In genomic region chr11:109444600-109444999, GRCm38 (mm10) we compare ENCODE assay signal across 8 mouse cellular contexts. TPM values are rescaled to one million over a fixed set of nuclear protein-coding genes. Genes with fewer than 3 reads are reported as not detected.
DNase-seq lines count a peak whose midpoint lies in the region; ATAC-seq and TF ChIP-seq lines count a peak whose summit lies in the region.
"Had no signal": no experiment of that assay in that cellular context is flagged by ENCODE, and none has a peak within 500 bp of the region (broad histone marks: within the 10 kb centered on the region; RNA-seq: fewer than 3 reads in every experiment).

No protein-coding gene starts in this region.

- DNase-seq in hindbrain, embryonic 10.5 days (ENCODE audit: low spot score), result peak; percentile 41
- DNase-seq in B cell, adult 2 months, result peak; percentile 31 to 40
- DNase-seq in ES-E14 (ENCODE audit: low read depth, low spot score), result no peak
- DNase-seq in limb, embryonic 10.5 days (ENCODE audit: low spot score), result peak; percentile 57
- DNase-seq in thymus, postnatal 14 days, result peak; percentile 64

- H3K9ac ChIP-seq in hindbrain, embryonic 13.5 days, result no peak overlapping the region
- no peak overlapping the region for H3K9ac ChIP-seq in ES-E14 (ENCODE audit: insufficient read depth, low read depth, low read length, poor library complexity, severe bottlenecking)
- H3K9ac ChIP-seq: limb, embryonic 13.5 days had no signal

- no peak overlapping the region for H3K4me3 ChIP-seq in hindbrain, embryonic 10.5 days
- H3K4me3 ChIP-seq in hindbrain, embryonic 13.5 days, result no peak overlapping the region
- H3K4me3 ChIP-seq in ES-E14 (ENCODE audit: insufficient read depth in 1 of 2, low read depth in 1 of 2, low read length in 2 of 2, poor library complexity in 1 of 2, severe bottlenecking in 1 of 2), result no peak overlapping the region
- no peak overlapping the region for H3K4me3 ChIP-seq in limb, embryonic 10.5 days
- H3K4me3 ChIP-seq: limb, embryonic 13.5 days had no signal

- in situ Hi-C loops in ES-E14 (cut with MboI; ENCODE audit: low sequenced_read_pairs in 2 of 2, unreplicated experiment in 2 of 2), result loop anchor here (5.0 to 25.0 kb wide), 4 partner anchors 143 to 418 kb away; no protein-coding TSS in a partner anchor

- no peak overlapping the region for H3K27ac ChIP-seq in hindbrain, embryonic 10.5 days
- H3K27ac ChIP-seq in hindbrain, embryonic 13.5 days, result no peak overlapping the region
- no peak overlapping the region for H3K27ac ChIP-seq in ES-E14 (ENCODE audit: insufficient read depth, low read depth, low read length, poor library complexity, severe bottlenecking)
- H3K27ac ChIP-seq in limb, embryonic 10.5 days, result no peak overlapping the region
- H3K27ac ChIP-seq: limb, embryonic 13.5 days had no signal

- H3K4me1 ChIP-seq in hindbrain, embryonic 10.5 days (replicated peaks), result peaks cover 8% of the 10 kb centered on the region
- peaks cover 10% of the 10 kb centered on the region for H3K4me1 ChIP-seq in hindbrain, embryonic 13.5 days (replicated peaks)
- no peaks in the 10 kb centered on the region for H3K4me1 ChIP-seq in ES-E14 (ENCODE audit: control insufficient read depth in 2 of 2, insufficient read depth in 2 of 2, low read length in 2 of 2, poor library complexity in 1 of 2)
- peaks cover 15% of the 10 kb centered on the region for H3K4me1 ChIP-seq in limb, embryonic 10.5 days

- no peaks in the 10 kb centered on the region for H3K36me3 ChIP-seq in hindbrain, embryonic 10.5 days
- no peaks in the 10 kb centered on the region for H3K36me3 ChIP-seq in hindbrain, embryonic 13.5 days
- H3K36me3 ChIP-seq in ES-E14 (ENCODE audit: control insufficient read depth, insufficient read depth, low read length, poor library complexity, severe bottlenecking), result no peaks in the 10 kb centered on the region
- no peaks in the 10 kb centered on the region for H3K36me3 ChIP-seq in limb, embryonic 10.5 days
- H3K36me3 ChIP-seq: limb, embryonic 13.5 days had no signal

- ATAC-seq in hindbrain, embryonic 13.5 days (ENCODE audit: low FRiP score), result no peak
- ATAC-seq in activated CD4-positive, CD25-positive, alpha-beta regulatory T cell, adult 4 months, result no peak

- H3K4me2 ChIP-seq in hindbrain, embryonic 13.5 days, result no peak overlapping the region
- H3K4me2 ChIP-seq: limb, embryonic 13.5 days had no signal

- no peaks in the 10 kb centered on the region for H3K9me3 ChIP-seq in hindbrain, embryonic 10.5 days
- H3K9me3 ChIP-seq in hindbrain, embryonic 13.5 days, result no peaks in the 10 kb centered on the region
- H3K9me3 ChIP-seq in ES-E14 (ENCODE audit: control insufficient read depth, insufficient read depth, low read depth, low read length), result no peaks in the 10 kb centered on the region
- no peaks in the 10 kb centered on the region for H3K9me3 ChIP-seq in limb, embryonic 10.5 days (replicated peaks)
- H3K9me3 ChIP-seq: limb, embryonic 13.5 days had no signal

- peaks cover 14% of the 10 kb centered on the region for H3K27me3 ChIP-seq in hindbrain, embryonic 10.5 days (ENCODE audit: insufficient read depth, poor library complexity, severe bottlenecking)
- peaks cover 13% of the 10 kb centered on the region for H3K27me3 ChIP-seq in hindbrain, embryonic 13.5 days
- peaks cover 4% of the 10 kb centered on the region; the same call in 1 of the 2 replicates for H3K27me3 ChIP-seq in limb, embryonic 10.5 days (ENCODE audit: low read depth, poor library complexity, severe bottlenecking)

- 56% methylated on average over 7 of the region's 7 CpGs for WGBS in hindbrain, embryonic 10.5 days
- WGBS in hindbrain, embryonic 13.5 days, result 48% methylated on average over 7 of the region's 7 CpGs
- 60% methylated on average over 7 of the region's 7 CpGs for WGBS in limb, embryonic 10.5 days

TF ChIP-seq in ES-E14, 5 proteins besides CTCF, POLR2A, EP300 and RAD21:
- no peak for TF ChIP-seq HCFC1 (IDR thresholded peaks at IDR 0.05; ENCODE audit: borderline replicate concordance, insufficient read depth, low read length)
- 0 out of 2 replicates have a peak, but pooled peaks have one; percentile 5 for TF ChIP-seq ZC3H11A (IDR thresholded peaks at IDR 0.05; ENCODE audit: borderline replicate concordance, low read depth, low read length)
TF ChIP-seq in ES-E14: peak in this region for 1.

RNA-seq across cellular contexts. Expression of gene Amz2, which starts 18.9 kb away (rescaled TPM):
- 40.8 and 41.9 TPM in 2 replicates for polyA plus RNA-seq in hindbrain, embryonic 10.5 days (2016; fragmentation: Nextera tagmentation; extraction: Ambion mirVana)
- 54.8 and 57.0 TPM in 2 replicates for polyA plus RNA-seq in hindbrain, embryonic 13.5 days (2015; fragmentation: Nextera tagmentation; extraction: Ambion mirVana)
- 14.1 and 20.1 TPM in 2 replicates for total RNA-seq in ES-E14 (2012; rRNA removed)
- polyA plus RNA-seq in limb, embryonic 10.5 days (2016; fragmentation: Nextera tagmentation; extraction: Ambion mirVana), result 43.1 and 46.2 TPM in 2 replicates
- 10 to 100 TPM; 39.6 to 51.6 TPM for polyA plus RNA-seq in activated CD4-positive, CD25-positive, alpha-beta regulatory T cell, adult 4 months (2017; shearing (Covaris generic))

RNA-seq across cellular contexts. Expression of gene Arsg, which starts 28.6 kb away (rescaled TPM):
- 2.6 and 3.8 TPM in 2 replicates for polyA plus RNA-seq in hindbrain, embryonic 10.5 days (2016; fragmentation: Nextera tagmentation; extraction: Ambion mirVana)
- polyA plus RNA-seq in hindbrain, embryonic 13.5 days (2015; fragmentation: Nextera tagmentation; extraction: Ambion mirVana), result 5.0 and 8.9 TPM in 2 replicates
- 1.0 and 1.4 TPM in 2 replicates for total RNA-seq in ES-E14 (2012; rRNA removed)
- polyA plus RNA-seq in limb, embryonic 10.5 days (2016; fragmentation: Nextera tagmentation; extraction: Ambion mirVana), result 1.5 and 1.7 TPM in 2 replicates
- 1 to 10 TPM; 4.5 to 5.5 TPM for polyA plus RNA-seq in activated CD4-positive, CD25-positive, alpha-beta regulatory T cell, adult 4 months (2017; shearing (Covaris generic))

RNA-seq across cellular contexts. Expression of gene Slc16a6, which starts 28.8 kb away (rescaled TPM):
- 3.6 and 5.5 TPM in 2 replicates for polyA plus RNA-seq in hindbrain, embryonic 10.5 days (2016; fragmentation: Nextera tagmentation; extraction: Ambion mirVana)
- polyA plus RNA-seq in hindbrain, embryonic 13.5 days (2015; fragmentation: Nextera tagmentation; extraction: Ambion mirVana), result 4.1 and 6.3 TPM in 2 replicates
- total RNA-seq in ES-E14 (2012; rRNA removed), result 25.5 and 26.8 TPM in 2 replicates
- 4.7 and 5.1 TPM in 2 replicates for polyA plus RNA-seq in limb, embryonic 10.5 days (2016; fragmentation: Nextera tagmentation; extraction: Ambion mirVana)
- 10 to 100 TPM; 21.1 to 24.9 TPM for polyA plus RNA-seq in activated CD4-positive, CD25-positive, alpha-beta regulatory T cell, adult 4 months (2017; shearing (Covaris generic))

RNA-seq across cellular contexts. Expression of gene 9930022D16Rik, which starts 30.9 kb away (rescaled TPM):
- not detected in 2 replicates for polyA plus RNA-seq in hindbrain, embryonic 10.5 days (2016; fragmentation: Nextera tagmentation; extraction: Ambion mirVana)
- not detected in 2 replicates for polyA plus RNA-seq in hindbrain, embryonic 13.5 days (2015; fragmentation: Nextera tagmentation; extraction: Ambion mirVana)
- total RNA-seq in ES-E14 (2012; rRNA removed), result not detected in 2 replicates
- polyA plus RNA-seq in limb, embryonic 10.5 days (2016; fragmentation: Nextera tagmentation; extraction: Ambion mirVana), result not detected in 2 replicates
- under 1 TPM; 0.17 to 0.40 TPM for polyA plus RNA-seq in activated CD4-positive, CD25-positive, alpha-beta regulatory T cell, adult 4 months (2017; shearing (Covaris generic))
- polyA plus RNA-seq: limb, embryonic 13.5 days had no signal
